Mouse (Mus musculus): Measurements from ENCODE around the gene Tomm20. TPM values are rescaled to one million over a fixed set of nuclear protein-coding genes. Genes with fewer than 3 reads are reported as not detected.

The Tomm20 gene
- polyA plus RNA-seq, 1 experiment from 2014 or later: 256 TPM

DNA sequence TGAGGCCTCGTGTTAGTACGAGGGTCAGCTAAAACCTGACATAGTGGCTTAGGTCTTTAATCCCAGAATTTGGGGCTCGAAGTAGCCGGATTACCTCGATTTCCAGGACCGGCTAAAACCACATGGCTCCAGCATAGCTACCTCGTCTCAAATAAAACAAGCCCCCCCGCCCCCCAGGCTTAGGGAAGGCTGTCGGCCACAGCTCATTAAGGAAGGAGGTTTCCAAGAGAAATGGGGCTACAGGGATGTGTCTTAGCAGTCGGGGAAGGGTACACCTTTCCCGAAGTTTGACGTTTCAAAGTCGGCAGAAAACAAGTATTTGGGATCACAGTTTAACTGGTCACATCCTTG, 25.6 kb upstream of the Tomm20 start:
- H3K4me3 ChIP-seq (ENCODE audit: low read depth, low read length): peak overlapping the region; percentile 83
- no peaks in the 10 kb centered on the region for H3K36me3 ChIP-seq (replicated peaks; ENCODE audit: control insufficient read depth, insufficient read depth, low read depth, low read length)
- no peak overlapping the region for H3K27ac ChIP-seq (replicated peaks; ENCODE audit: low read depth, low read length)
- peak overlapping the region; percentile 75 for H3K4me2 ChIP-seq (ENCODE audit: low read depth, low read length)
- peak overlapping the region; percentile 69 for H3K9ac ChIP-seq (replicated peaks; ENCODE audit: low read length)
- peaks cover 3% of the 10 kb centered on the region; the same call in 1 of the 2 replicates for H3K4me1 ChIP-seq (ENCODE audit: control insufficient read depth, insufficient read depth, low read length)
- no peaks in the 10 kb centered on the region for H3K9me3 ChIP-seq (replicated peaks; ENCODE audit: control insufficient read depth, low read length)
- no peaks in the 10 kb centered on the region for H3K27me3 ChIP-seq (ENCODE audit: control insufficient read depth, insufficient read depth, low read length)
- peak; percentile 20; the same call in 1 of the 2 replicates for ATAC-seq (replicated peaks; ENCODE audit: insufficient number of reproducible peaks, low FRiP score, low TSS enrichment, low read depth)
- no peak for DNase-seq (ENCODE audit: low spot score)
- 12% methylated on average over 13 of the region's 13 CpGs for WGBS

DNA sequence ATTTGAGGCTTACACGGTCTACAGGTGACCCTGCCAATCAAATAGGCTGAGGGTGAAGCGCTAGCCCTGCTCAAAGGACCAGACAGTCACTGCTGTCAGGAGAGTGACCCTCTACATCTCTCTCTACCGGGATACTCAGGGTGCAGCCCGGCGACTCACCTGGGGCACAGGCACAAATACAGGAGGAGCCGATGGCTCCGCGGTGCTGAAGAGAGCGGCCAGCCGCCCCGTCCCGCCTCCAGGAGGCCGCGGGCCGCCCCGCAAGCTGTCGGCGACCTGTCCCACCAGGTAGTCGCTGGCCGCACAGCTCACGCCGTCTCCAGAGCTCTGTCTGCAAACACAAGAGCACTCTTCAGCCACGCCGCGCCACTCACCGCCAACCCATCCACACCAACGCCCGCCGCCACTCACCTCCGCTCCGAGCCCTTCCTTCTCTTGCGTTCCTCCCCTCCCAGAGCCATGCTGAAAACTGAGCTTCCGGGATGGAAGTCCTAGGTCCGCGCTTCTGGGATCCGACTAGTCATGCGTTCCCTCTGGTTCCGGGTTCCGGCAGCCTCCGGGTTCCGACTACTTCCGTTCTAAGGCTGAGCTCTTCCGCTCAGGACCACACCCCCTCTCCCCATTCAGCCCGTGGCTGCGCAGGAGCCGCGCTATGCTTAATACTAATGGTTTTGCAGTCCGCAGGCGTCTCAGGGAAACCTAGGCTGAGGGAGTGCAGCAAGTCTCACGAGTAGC, 25.1 kb upstream of the Tomm20 start, which contains the start of gene Rbm34:
Gene Rbm34 (minus strand): TSS at position 493 of the 735 bp plus-strand sequence.
- H3K4me1 ChIP-seq (ENCODE audit: control insufficient read depth, insufficient read depth, low read length): peaks cover 3% of the 10 kb centered on the region; the same call in 1 of the 2 replicates
- H3K9ac ChIP-seq (replicated peaks; ENCODE audit: low read length): peak within 1 kb of the TSS; percentile 72
- WGBS: under 1% methylated on average over 50 of the region's 50 CpGs
- DNase-seq (ENCODE audit: low spot score): peak; percentile 97
- peak within 1 kb of the TSS; percentile 83 for H3K4me3 ChIP-seq (ENCODE audit: low read depth, low read length)
- H3K27me3 ChIP-seq (ENCODE audit: control insufficient read depth, insufficient read depth, low read length): no peaks in the 10 kb centered on the region
- H3K9me3 ChIP-seq (replicated peaks; ENCODE audit: control insufficient read depth, low read length): no peaks in the 10 kb centered on the region
- ATAC-seq (replicated peaks; ENCODE audit: insufficient number of reproducible peaks, low FRiP score, low TSS enrichment, low read depth): peak; percentile 97
- H3K36me3 ChIP-seq (replicated peaks; ENCODE audit: control insufficient read depth, insufficient read depth, low read depth, low read length): no peaks in the 10 kb centered on the region
- H3K4me2 ChIP-seq (ENCODE audit: low read depth, low read length): peak within 1 kb of the TSS; percentile 75
- no peak within 1 kb of the TSS for H3K27ac ChIP-seq (replicated peaks; ENCODE audit: low read depth, low read length)

DNA sequence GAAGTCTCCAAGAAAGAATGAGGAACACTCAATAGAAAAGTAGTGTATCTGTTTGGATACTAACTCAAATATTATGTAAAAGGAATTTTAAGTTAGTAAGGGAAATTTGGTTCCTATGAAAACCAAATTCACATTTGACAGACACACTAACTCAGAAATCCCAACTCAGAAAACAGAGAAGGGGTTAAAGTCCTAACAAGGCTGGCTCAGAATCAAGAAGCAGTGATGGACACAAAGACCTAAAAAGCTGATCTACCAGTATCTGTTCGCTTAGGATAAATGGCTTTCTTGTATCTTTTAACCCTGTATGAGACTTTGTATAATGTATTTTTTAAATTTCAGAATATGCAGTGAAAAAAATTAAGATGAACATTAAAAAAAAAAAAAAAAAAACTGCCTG, 23.9 kb upstream of the Tomm20 start:
- H3K9ac ChIP-seq (replicated peaks; ENCODE audit: low read length): no peak overlapping the region
- 79% methylated on average over 1 of the region's 1 CpGs for WGBS
- no peaks in the 10 kb centered on the region for H3K9me3 ChIP-seq (replicated peaks; ENCODE audit: control insufficient read depth, low read length)
- peaks cover 3% of the 10 kb centered on the region; the same call in 1 of the 2 replicates for H3K4me1 ChIP-seq (ENCODE audit: control insufficient read depth, insufficient read depth, low read length)
- no peak overlapping the region for H3K4me2 ChIP-seq (ENCODE audit: low read depth, low read length)
- no peak overlapping the region for H3K4me3 ChIP-seq (ENCODE audit: low read depth, low read length)
- no peaks in the 10 kb centered on the region for H3K27me3 ChIP-seq (ENCODE audit: control insufficient read depth, insufficient read depth, low read length)
- H3K36me3 ChIP-seq (replicated peaks; ENCODE audit: control insufficient read depth, insufficient read depth, low read depth, low read length): no peaks in the 10 kb centered on the region
- DNase-seq (ENCODE audit: low spot score) (no peak), ATAC-seq (replicated peaks; ENCODE audit: insufficient number of reproducible peaks, low FRiP score, low TSS enrichment, low read depth) (no peak)
- H3K27ac ChIP-seq (replicated peaks; ENCODE audit: low read depth, low read length): no peak overlapping the region

DNA sequence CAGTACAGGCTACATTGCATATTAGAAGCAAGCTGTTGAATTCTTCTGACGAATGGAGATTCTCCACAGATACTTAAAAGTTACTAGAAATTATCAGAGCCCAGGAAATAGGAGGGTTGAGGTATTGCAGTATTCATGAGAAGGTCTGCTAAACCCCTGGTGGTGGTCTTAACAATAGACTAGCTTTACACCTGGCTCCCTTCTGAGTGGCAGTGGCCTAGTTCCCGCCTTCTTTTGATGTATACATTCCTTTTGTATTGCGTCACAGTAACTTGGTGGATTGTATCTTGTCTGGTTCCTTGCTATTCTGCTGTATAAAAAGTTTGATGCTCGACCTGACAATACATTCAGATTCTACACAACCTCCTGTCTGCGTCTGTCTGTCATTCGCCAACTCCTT, 22.5 kb upstream of the Tomm20 start:
- DNase-seq (ENCODE audit: low spot score) (no peak), ATAC-seq (replicated peaks; ENCODE audit: insufficient number of reproducible peaks, low FRiP score, low TSS enrichment, low read depth) (no peak)
- WGBS: 92% methylated on average over 6 of the region's 6 CpGs
- H3K36me3 ChIP-seq (replicated peaks; ENCODE audit: control insufficient read depth, insufficient read depth, low read depth, low read length): no peaks in the 10 kb centered on the region
- no peak overlapping the region for H3K27ac ChIP-seq (replicated peaks; ENCODE audit: low read depth, low read length)
- H3K4me2 ChIP-seq (ENCODE audit: low read depth, low read length): no peak overlapping the region
- H3K27me3 ChIP-seq (ENCODE audit: control insufficient read depth, insufficient read depth, low read length): no peaks in the 10 kb centered on the region
- H3K9me3 ChIP-seq (replicated peaks; ENCODE audit: control insufficient read depth, low read length): no peaks in the 10 kb centered on the region
- no peak overlapping the region for H3K9ac ChIP-seq (replicated peaks; ENCODE audit: low read length)
- no peak overlapping the region for H3K4me3 ChIP-seq (ENCODE audit: low read depth, low read length)
- H3K4me1 ChIP-seq (ENCODE audit: control insufficient read depth, insufficient read depth, low read length): peaks cover 3% of the 10 kb centered on the region; the same call in 1 of the 2 replicates

DNA sequence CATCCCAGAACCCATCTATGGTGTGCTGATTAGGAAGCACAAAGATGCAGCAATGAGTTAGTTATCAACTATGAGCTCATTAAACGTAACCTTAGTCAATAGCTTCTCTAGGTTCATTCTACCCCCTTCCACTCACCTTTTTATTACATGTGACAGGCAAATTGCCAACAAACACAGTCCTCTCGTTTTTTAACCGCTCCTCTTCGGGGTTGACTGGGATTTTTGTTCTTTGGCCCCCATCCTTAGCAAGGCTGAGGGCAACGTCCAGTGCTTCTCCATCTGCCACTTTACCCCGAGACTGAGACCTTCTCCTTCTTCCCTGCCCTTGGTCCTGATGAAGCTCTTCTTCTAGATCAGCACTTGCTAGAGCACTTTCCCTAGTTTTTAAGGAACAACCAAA, 19.6 kb upstream of the Tomm20 start:
- Histone ChIP-seq H3K27ac (replicated peaks; ENCODE audit: low read depth, low read length) (no peak overlapping the region), H3K4me3 (ENCODE audit: low read depth, low read length) (no peak overlapping the region), H3K36me3 (replicated peaks; ENCODE audit: control insufficient read depth, insufficient read depth, low read depth, low read length) (no peaks in the 10 kb centered on the region; the same call in 1 of the 2 replicates), H3K9ac (replicated peaks; ENCODE audit: low read length) (no peak overlapping the region), H3K9me3 (replicated peaks; ENCODE audit: control insufficient read depth, low read length) (no peaks in the 10 kb centered on the region), H3K4me2 (ENCODE audit: low read depth, low read length) (no peak overlapping the region), H3K4me1 (ENCODE audit: control insufficient read depth, insufficient read depth, low read length) (peaks cover 2% of the 10 kb centered on the region; the same call in 1 of the 2 replicates), H3K27me3 (ENCODE audit: control insufficient read depth, insufficient read depth, low read length) (no peaks in the 10 kb centered on the region)
- 88% methylated on average over 6 of the region's 6 CpGs for WGBS
- ATAC-seq (replicated peaks; ENCODE audit: insufficient number of reproducible peaks, low FRiP score, low TSS enrichment, low read depth) (no peak), DNase-seq (ENCODE audit: low spot score) (no peak)

DNA sequence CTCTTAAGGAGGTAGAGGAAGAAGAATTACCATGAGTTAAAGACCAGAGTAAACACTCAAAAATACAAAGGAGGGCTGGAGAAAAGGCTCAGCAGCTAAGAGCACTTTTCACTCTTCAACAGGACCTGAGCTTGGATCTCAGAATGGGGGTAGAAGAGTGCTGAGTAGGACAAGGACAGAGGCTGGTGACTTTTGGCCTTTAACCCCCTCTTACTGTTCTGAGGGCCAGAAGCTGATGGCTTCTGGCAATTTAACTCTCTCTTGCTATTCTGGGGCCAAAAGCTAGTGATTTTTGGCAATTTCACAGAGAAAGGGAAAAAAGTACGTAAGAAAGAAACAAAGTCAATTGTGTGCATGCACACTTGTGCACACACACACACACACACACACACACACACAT, 17.2 kb upstream of the Tomm20 start:
- ATAC-seq (replicated peaks; ENCODE audit: insufficient number of reproducible peaks, low FRiP score, low TSS enrichment, low read depth): no peak

DNA sequence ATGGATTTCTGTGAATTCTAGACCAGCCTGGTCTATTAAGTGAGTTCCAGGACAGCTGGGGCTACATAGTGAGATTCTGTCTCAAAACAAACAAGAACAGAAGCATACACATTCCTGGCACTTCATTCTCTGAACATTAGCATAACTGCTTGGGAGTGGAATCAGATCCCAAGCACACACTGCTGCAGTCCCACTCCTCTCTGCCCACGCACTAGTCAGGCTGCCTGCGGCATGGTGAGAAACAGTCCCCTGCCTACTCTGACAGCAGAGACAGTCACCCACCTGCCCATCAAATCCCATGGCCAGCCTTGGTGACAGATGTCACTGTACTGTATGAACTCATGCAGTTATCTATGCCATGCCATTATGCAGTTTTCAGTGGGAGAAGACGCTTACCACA, 15.9 kb upstream of the Tomm20 start:
- Histone ChIP-seq H3K4me1 (ENCODE audit: control insufficient read depth, insufficient read depth, low read length) (no peaks in the 10 kb centered on the region), H3K9ac (replicated peaks; ENCODE audit: low read length) (no peak overlapping the region), H3K4me3 (ENCODE audit: low read depth, low read length) (no peak overlapping the region), H3K4me2 (ENCODE audit: low read depth, low read length) (no peak overlapping the region), H3K36me3 (replicated peaks; ENCODE audit: control insufficient read depth, insufficient read depth, low read depth, low read length) (peaks cover 4% of the 10 kb centered on the region), H3K9me3 (replicated peaks; ENCODE audit: control insufficient read depth, low read length) (no peaks in the 10 kb centered on the region), H3K27me3 (ENCODE audit: control insufficient read depth, insufficient read depth, low read length) (no peaks in the 10 kb centered on the region), H3K27ac (replicated peaks; ENCODE audit: low read depth, low read length) (no peak overlapping the region)
- WGBS: 95% methylated on average over 3 of the region's 3 CpGs
- DNase-seq (ENCODE audit: low spot score) (no peak), ATAC-seq (replicated peaks; ENCODE audit: insufficient number of reproducible peaks, low FRiP score, low TSS enrichment, low read depth) (no peak)

More for the DNA sequence above, 17.2 kb upstream of the Tomm20 start:
- Histone ChIP-seq H3K9me3 (replicated peaks; ENCODE audit: control insufficient read depth, low read length) (no peaks in the 10 kb centered on the region), H3K36me3 (replicated peaks; ENCODE audit: control insufficient read depth, insufficient read depth, low read depth, low read length) (no peaks in the 10 kb centered on the region; the same call in 1 of the 2 replicates), H3K4me3 (ENCODE audit: low read depth, low read length) (no peak overlapping the region), H3K9ac (replicated peaks; ENCODE audit: low read length) (no peak overlapping the region), H3K4me2 (ENCODE audit: low read depth, low read length) (no peak overlapping the region), H3K4me1 (ENCODE audit: control insufficient read depth, insufficient read depth, low read length) (no peaks in the 10 kb centered on the region), H3K27ac (replicated peaks; ENCODE audit: low read depth, low read length) (no peak overlapping the region), H3K27me3 (ENCODE audit: control insufficient read depth, insufficient read depth, low read length) (no peaks in the 10 kb centered on the region)
- DNase-seq (ENCODE audit: low spot score): no peak
- WGBS: 94% methylated on average over 1 of the region's 1 CpGs

- H3K9ac ChIP-seq (replicated peaks; ENCODE audit: low read length): no peak overlapping the region
- no peak overlapping the region for H3K4me2 ChIP-seq (ENCODE audit: low read depth, low read length)
- WGBS: 89% methylated on average over 11 of the region's 11 CpGs
- H3K4me3 ChIP-seq (ENCODE audit: low read depth, low read length): no peak overlapping the region
- peaks cover 7% of the 10 kb centered on the region for H3K36me3 ChIP-seq (replicated peaks; ENCODE audit: control insufficient read depth, insufficient read depth, low read depth, low read length)
- H3K27me3 ChIP-seq (ENCODE audit: control insufficient read depth, insufficient read depth, low read length): no peaks in the 10 kb centered on the region
- no peak overlapping the region for H3K27ac ChIP-seq (replicated peaks; ENCODE audit: low read depth, low read length)
- ATAC-seq (replicated peaks; ENCODE audit: insufficient number of reproducible peaks, low FRiP score, low TSS enrichment, low read depth): no peak
- H3K4me1 ChIP-seq (ENCODE audit: control insufficient read depth, insufficient read depth, low read length): no peaks in the 10 kb centered on the region
- no peak for DNase-seq (ENCODE audit: low spot score)
- no peaks in the 10 kb centered on the region for H3K9me3 ChIP-seq (replicated peaks; ENCODE audit: control insufficient read depth, low read length)
Observed at GRCm38 (mm10) chr8:126951900-126952636, 6.4 kb upstream of the Tomm20 start.
